Mouse (Mus musculus): ENCODE results near the gene Ltn1.

The Ltn1 gene

DNA sequence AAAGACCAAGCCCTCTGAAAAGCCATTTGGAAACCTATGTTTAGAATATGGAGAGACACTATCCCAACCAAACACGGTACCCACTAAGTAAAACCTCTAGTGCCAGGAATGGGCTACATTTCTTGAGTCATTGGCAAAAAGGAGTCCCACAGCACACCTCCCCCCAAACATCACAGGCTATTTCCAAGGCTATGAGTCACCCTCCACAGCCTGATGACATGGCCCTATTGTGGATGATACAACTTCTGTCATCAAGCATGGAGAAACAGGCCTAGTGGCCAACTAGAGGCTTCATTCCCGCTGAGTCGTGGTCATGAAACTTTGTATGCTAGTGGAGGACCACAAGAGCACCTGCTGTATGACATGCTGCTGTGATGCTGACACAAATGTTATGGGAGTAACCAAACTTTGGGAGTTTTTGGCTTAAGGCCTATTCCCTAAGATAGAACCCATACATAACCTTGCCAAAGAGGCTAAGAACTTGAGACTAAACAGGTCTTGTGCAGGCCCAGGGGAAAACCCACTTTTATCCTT is 44.9 kb downstream of the Ltn1 start:
- no peak for DNase-seq

DNA sequence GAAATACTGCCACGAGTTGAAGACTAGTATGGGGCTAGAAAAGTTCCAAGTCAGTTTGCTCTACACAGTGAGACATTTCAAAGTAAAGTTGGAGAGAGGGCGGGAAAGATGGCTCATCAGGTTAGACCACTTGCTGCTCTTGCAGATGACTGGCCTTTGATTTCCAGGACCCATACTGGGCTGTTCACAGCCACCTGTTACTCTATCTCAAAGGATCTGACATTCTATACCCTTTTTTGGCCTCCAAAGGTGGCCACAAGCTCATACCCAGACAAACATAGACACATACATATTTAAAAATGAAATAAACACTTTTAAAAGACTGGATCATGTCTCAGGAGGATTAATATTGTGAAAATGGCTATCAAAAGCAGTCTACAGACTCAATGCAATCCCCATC is 48.0 kb downstream of the Ltn1 start:
- no peak for DNase-seq

DNA sequence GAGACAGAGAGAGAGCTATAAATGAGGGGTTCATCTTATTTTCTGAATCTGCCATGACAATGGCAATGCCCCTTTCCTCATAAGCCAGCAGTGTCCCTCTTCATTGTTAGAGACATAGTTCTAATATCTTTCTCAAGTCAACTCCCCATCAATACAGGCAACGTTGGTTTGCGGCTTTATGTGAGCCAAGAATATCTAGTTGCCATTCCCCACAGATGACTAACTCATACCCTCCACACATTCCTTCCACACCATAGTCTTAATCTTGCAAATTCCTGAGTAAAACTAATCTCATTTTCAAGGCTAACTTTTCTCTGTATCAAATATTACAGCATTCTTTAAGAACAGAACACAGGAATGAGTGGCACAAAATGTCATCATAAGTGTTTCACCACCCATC is 49.4 kb downstream of the Ltn1 start:
- no peak for DNase-seq

DNA sequence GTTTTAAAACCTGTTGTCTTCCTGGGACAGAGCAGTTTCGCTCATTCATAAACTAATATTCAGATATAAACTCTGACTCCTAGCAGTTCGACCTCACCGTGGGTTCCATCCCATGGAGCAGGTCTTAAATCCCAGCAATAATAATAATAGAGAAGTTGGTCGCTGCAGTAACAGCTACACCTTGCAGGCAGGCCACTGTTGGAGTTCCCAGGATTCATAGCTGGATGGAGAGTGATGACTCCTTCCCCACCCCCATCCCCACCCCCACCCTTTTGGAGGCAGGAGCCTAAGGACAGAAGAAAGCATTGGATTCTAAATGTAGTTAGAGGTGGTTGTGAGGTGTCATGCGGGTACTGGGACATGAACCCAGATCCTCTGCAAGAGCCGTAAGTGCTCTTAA is 66.0 kb downstream of the Ltn1 start:
- no peak for DNase-seq

DNA sequence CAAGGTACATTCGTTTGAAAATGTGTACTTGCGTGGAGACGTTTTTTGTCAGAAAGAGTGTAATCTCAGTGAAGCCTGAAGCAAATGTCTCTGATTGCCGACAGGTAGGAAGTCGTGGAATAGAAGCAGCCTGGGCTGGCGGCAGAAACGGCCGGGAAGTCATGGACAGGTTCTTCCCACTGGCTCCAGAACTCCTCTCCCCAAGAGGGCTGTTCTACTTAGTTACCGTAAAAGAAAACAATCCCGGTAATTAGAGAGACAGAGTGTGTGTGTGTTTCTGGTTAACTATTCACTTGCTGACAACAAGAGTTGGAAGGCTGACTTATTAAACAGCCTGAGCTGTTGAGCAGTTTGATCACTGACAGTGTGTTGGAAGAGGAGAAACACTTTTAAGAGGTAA is 66.4 kb downstream of the Ltn1 start:
- DNase-seq = peak; percentile 50 to 76

DNA sequence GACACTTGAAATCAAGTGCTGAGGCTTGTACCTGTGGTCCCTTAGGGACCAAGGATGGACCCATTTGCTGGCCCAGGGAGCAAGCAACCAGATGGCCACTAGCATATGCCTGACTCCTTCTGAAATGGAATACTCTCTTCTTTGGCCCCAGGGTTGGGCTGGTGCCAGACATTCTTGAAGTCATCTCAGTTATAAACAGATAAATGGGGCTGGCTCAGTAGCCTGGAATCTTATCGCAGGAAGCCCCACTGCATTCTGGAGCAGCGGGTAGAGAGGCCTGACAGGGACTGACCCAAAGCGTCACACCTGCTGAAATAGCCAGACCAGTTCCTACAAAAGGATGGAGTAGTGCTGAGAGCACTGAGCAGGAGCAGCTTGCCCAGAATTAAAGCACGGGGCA is 68.2 kb downstream of the Ltn1 start:
- DNase-seq = peak; percentile 39 to 56

DNA sequence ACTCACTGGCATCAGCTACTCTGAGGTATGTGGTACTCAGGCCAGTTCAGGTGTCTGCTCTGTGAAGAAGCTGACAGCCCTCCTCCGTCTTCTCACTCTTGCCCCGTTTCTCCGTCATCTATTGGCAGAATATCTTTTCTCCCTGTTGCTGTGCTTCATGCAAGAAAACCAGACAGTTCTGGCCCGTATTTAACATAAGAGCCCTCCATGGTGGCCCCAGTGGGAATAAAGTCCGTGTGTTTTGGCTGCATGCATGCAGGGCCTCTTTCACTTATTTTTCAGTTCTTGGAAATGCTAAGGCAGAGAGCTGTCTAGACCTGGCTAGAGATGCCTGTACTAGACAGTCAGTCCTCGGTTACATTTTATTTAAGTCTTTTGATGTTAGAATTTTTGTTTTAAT is 72.3 kb downstream of the Ltn1 start:
- DNase-seq = no peak

DNA sequence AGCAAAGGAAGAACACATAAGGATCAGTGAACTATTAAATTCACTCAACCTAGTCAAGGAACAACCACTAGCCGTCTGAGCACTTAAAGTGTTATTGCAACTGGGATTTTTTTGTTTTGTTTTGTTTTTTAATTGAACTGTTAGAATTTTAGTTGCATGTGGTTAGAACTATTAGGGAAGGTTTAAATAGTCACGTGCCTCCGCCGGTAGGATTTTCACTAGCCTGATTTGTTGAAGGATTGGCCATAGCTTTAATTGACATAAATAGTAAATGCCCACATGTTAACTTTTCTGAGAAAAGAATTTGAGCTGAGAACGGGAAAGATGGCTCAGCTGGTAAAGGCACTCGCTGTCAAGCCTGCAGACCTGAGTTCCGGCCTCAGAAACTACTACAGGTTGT is 77.7 kb downstream of the Ltn1 start:
- DNase-seq = no peak

DNA sequence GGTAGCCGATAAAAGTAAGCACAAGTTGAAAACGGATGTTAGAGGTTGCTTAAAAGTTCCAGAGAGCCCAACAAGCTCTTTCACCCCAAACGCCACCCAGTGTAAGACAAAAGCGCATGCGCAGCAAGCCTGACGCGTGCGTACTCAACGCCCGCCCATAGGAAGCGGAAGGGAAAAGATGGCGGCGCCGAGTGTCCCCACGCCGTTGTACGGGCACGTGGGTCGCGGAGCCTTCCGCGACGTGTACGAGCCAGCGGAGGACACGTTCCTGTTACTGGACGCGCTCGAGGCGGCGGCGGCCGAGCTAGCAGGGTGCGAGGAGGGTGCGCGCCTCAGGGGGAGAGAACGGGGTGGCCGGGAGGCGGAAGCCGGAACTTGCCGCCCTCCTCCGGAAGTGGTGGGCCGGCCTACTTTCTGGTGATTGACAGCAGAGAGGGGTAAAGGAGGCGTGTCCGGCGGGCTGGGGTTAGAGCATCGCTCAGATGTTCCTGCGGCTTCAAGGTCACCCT is 78.3 kb downstream of the Ltn1 start, which contains the start of gene N6amt1:
Gene N6amt1 (plus strand): TSS at position 111 of the 509 bp plus-strand sequence.
- peak; percentile 92 to 93 for DNase-seq

DNA sequence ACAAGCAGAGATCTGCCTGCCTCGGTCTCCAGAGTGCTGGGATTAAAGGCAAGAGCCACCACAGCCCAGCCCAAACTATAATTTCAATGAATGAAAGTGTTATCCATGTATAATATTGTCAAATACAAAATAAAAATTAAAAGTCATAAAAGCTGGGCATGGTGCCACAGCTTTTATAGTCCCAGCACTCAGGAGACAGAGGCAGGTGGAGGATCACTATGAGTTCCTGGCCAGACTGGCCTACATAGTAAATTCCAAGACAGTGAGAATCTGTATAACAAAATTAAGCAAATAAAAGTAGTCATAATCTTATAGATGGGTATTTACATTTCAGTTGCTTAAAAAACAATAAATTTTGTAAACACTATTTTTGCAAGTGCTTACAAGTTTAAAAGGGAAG is 78.8 kb downstream of the Ltn1 start:
- DNase-seq = no peak

DNA sequence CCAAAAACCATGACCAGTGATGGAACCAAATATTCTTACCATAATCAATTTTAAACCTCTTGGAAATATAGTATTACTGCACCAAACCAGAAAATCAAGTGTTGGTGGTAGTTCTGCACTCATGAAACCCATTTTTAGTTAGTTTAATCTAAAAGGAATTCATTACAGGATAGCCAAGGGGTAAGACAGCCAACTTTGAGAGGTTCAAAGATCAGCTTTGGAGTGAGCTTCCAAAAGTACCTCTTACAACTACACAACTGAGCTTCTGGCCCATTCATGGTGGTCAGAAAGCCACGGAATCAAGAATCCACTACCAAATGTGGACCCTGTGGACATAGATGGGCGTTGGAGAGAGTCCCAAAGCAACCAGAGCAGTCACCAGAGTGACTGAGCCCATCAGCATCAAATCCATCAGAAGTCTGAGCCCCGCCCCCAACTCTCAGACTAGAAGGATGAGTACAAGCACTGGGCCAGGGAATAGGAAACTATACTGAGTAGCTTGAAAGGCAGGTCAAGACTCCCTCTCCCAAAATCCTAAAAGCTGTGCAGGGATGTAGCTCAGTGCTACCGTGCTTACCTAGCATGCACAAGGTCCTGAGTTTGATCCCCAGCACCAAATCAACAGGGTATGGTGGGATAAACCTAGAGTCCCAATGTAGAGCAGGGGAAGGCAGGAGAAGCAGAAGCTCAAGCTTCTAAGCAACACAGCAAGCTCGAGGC is 80.9 kb downstream of the Ltn1 start:
- DNase-seq = no peak

DNA sequence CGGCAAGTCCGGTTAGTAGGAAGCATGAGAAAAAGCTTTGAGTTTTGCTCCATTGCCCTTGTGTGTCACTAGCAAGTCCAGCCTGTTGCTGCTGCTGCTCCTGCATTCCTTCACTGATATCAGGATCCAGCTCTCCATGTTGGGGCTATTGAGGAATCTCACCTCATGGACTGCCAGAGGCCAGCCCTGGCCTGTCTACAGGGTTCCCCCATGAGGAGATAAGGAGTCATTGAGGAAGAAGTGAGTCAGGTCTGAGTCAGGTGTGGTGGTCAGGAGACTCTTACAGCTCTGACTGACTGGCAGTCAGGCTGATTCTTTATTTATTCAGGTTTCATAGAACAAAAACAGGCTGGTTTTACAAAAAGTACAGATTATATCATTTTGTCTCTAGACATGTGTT is 84.3 kb downstream of the Ltn1 start:
- no peak for DNase-seq

DNA sequence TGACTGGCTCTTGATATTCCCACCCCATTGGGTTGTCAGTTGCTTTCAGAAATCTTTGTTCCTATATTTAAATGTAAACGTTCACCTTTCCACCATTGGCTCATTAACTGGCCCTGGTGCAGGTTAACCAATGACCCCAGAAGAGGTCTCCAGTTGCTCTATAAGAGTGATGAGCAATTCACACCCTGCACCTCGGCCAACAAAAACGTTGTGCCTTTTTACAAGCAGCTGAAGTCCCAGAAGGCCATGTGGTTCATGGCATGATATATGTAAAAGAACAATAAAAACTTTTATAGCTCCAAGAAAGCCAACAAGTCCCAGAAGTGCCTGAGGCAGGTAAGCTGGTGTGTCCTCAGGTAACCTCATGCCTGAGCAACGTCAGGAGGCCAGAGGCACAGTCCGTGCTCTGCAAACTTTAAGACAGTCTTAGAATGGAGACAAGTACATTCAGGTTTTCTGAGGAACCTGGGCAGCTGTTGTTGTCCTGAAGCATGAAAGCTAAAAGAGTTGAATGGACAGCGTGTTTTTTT is 91.3 kb downstream of the Ltn1 start:
- no peak for DNase-seq

DNA sequence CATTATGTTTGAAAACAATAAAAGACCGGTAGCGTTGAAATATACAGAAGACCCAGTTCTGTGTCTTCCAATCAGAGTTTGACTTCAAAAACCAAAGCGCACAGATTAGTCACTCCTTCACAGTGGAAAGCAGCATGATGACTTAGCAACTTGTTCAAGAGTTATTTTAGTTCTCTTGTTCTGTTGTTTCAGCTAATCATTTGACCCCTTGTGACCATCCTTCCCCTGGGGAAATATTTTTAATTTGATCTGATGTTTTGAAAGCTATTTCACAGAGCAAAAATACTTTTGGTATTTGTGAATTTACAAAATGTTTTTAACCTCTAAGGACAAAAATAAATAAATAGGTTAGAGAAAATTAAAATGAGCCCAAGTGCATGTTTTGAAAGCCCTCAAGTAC is 97.7 kb downstream of the Ltn1 start:
- peak in 1 of 2 experiments; percentile 19 for DNase-seq

DNA sequence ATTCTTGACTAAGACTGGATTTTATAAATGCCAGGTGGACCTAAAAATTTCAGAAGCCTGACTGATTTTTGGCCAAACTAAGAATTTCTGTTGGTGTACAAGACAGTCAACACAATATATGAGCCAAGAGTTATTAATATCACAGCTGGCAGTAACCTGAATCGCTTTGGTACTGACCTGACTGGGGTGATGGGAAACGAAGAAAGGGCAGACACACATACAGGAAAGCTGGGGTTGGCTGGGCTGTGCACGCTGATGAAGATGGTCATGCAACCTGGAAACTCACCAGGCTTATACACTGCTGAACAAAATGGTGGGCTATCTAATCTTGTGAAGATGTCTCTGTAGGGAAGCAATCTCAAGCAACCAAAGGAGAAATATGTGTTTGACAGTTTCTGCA is 102.4 kb downstream of the Ltn1 start:
- no peak for DNase-seq
